Mouse (Mus musculus): ENCODE data around the gene Gnpat.

- TF ChIP-seq CTCF (IDR thresholded peaks at IDR 0.05; ENCODE audit: control insufficient read depth, insufficient read depth, low read length) (no peak), POLR2A (IDR thresholded peaks at IDR 0.05; ENCODE audit: borderline replicate concordance, control insufficient read depth, low read depth, low read length) (no peak)
These were observed 62.9 kb downstream of the Gnpat start for GRCm38 (mm10) chr8:124925544-124926266.

All from bone marrow, adult 2 months (tissue).